Mouse (Mus musculus): ENCODE results near the gene Mettl9. TPM values are rescaled to one million over a fixed set of nuclear protein-coding genes. Genes with fewer than 3 reads are reported as not detected.

Mettl9 gene
- total RNA-seq, 2 experiments from 2014 or later = 70.7 to 74.3 TPM

DNA sequence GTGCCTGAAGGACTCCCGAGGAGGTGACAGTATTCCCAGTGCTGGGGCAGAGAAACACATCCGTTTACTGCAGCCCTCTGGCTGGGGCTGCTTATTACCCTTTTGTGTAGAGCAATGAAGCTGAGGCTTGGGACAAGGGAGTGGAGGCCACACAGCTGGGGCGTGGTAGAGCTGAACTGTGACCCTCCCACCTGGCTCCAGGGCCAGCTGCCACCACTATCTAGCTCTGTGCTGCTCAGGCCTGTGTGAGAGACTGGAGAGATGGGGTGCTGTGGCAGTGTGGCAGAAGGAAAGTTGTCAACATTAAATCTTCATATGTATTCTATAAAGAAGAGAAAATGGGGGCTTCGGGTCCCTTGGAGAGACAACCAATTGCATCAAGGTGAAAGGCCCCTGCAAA, 58.8 kb downstream of the Mettl9 start:
- DNase-seq (ENCODE audit: low spot score in 2 of 2) = no peak

- no peak for DNase-seq (ENCODE audit: low spot score in 2 of 2)
Measured at GRCm38 (mm10) chr7:121098614-121099389, 64.6 kb downstream of the Mettl9 start.

DNA sequence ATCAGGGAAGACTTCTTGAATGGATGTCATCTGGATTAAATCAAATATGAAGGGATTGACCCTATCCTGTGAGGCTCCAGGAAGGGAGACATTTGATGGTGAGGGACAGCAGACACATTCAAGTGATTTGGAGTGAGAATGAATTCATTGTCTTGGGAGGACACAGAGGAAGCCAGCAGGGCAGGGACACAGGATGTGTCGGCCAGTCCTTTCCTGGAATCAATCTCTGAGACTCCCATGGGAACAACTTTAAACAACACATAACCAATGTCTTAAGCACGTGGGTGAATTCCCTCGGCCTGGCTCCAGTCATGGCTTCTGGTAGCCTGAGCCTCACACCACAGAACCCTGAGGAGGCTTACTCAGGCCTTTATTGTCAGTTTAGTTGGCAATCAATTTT, 73.6 kb downstream of the Mettl9 start:
- no peak for DNase-seq (ENCODE audit: low spot score in 2 of 2)

DNA sequence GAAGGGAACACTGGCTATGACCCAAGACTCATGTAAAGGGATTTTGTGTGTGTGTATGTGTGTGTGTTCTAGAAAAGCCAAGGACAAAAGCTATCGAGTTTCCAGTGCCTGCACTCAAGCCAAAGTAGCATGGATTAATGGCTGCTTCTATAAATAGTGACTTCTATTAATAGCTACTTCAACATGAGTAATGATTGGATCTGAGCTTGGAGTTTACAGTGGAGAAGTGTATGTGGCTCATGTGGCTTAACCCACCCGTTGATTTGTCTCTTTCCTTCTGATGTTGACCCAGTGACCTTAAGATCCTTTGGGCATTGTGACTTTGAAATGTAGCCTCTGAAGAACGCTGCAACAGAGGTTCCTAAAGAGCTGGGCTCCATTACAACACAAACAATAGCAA, 77.1 kb downstream of the Mettl9 start:
- DNase-seq (ENCODE audit: low spot score in 2 of 2) = no peak

DNA sequence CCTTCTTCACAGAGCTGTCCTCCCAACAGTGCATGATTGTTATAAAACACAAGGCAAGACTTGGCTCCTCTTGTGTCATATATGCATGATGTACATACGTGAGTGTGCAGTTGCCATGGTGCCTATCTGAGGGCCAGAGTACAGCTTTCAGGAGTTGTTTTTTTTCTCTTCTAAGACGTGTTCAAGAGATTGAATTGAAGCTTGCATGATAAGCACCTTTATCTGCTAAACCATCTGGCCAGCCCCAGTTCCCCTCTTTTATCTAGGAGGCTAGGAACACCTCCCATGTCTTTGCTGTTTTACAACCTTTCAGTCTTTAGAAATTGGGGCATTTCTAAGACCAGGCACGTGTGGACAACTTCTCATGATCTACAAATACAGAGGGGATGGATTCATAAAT, 77.5 kb downstream of the Mettl9 start:
- no peak for DNase-seq (ENCODE audit: low spot score in 2 of 2)

DNA sequence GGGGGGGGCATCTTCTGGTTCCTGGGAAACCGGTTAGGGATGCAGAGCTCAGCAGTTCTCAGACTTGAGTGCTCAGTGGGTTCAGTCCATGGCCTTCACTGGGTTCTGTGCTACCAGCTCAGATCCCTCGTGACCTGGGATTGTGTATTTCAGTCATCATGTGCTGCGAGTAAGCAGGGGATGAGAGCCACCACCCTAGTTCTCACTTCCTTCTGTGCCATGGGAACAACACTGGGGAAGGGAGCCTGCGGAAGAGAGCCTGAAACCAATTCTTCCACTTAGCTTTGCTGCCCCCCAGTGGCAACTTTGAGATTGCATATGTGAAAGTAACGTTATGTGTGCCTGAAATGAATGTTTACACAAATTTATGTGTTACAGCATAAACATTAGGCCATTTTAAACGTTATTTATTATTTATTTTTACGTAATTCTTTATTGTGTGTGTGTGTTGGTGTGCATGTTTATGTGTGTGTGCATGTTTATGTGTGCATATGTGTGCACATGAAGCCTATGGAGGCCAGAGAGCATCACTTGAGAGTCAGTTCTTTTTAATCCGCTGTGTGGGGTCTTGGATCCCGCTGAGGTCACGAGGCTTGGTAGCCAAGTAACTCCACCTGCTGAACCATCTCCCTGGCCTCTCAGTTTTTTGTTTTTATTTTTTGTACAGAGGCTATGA, 86.0 kb downstream of the Mettl9 start:
- peak; percentile 82 to 91 for DNase-seq (ENCODE audit: low spot score in 2 of 2)

Other genes with a start within 250 kb of the Mettl9 start
- gene Gm5737, start 222.1 kb upstream of the Mettl9 start, total RNA-seq (2021) = not detected
- gene Eef2k, start 191.6 kb upstream of the Mettl9 start, total RNA-seq (2021) = 10 to 100 TPM; 35.5 to 38.1 TPM
- gene Polr3e, start 116.7 kb upstream of the Mettl9 start, total RNA-seq (2021) = 10 to 100 TPM; 26.7 to 27.6 TPM
- gene Cdr2, start 52.1 kb upstream of the Mettl9 start, total RNA-seq (2021) = 1 to 10 TPM; 3.8 to 4.3 TPM
- gene Mfsd13b, start 51.9 kb upstream of the Mettl9 start, total RNA-seq (2021) = under 1 TPM; 0.60 to 0.72 TPM
- gene Igsf6, start 40.1 kb downstream of the Mettl9 start, total RNA-seq (2021) = under 1 TPM in 1 of 2 experiments, not detected in 1; 0.35 TPM
- gene Otoa, start 47.2 kb downstream of the Mettl9 start, total RNA-seq (2021) = 1 to 10 TPM; 1.2 to 2.8 TPM

All from layer of hippocampus, postnatal 14 days (tissue).